Mouse (Mus musculus): ENCODE results near the gene Gstm1. TPM values are rescaled to one million over a fixed set of nuclear protein-coding genes. Genes with fewer than 3 reads are reported as not detected.

Gene Gstm1
- 53.9 TPM for polyA plus RNA-seq (2014; fragmentation: Illumina TruSeq; extraction: RNeasy Lipid Tissue Mini Kit (QIAGEN cat#74804); ENCODE audit: low read depth, low replicate concordance)

DNA sequence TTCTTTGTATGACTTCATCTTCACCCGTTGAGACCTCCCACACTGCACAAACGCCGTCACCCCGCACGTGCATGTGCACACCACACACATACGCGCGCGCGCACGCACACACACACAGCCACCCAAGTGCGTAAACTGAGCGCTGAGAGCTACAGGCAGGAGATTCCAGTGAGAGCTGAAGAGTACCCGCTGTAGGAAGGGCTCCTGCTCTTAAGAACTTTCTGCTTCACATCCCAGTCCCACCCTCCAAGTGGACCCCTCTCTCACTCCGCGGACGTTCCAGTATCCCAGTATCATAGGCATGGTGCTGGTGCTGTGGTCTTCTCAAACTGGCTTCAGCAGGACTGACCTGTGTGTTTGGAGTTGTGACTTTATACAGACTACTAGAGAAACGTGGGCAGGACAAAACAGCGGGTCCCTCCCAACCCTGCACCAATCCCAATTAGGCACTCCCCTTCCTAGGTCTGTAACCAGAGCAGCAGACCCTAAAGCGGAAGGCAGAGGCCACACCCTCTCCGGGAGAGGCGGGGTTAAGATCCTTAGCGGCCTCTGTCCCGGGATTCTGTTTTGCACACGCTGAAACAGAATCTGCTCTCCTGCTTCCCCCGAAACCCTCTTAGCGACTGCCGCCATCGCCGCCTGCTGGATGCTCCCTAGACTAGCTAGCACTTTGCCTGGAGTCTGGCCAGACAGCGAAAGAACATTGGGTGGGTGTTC is at the start of gene Gstm1:
TSS of gene Gstm1 (minus strand) at position 501 of the 717 bp plus-strand sequence.

DNA sequence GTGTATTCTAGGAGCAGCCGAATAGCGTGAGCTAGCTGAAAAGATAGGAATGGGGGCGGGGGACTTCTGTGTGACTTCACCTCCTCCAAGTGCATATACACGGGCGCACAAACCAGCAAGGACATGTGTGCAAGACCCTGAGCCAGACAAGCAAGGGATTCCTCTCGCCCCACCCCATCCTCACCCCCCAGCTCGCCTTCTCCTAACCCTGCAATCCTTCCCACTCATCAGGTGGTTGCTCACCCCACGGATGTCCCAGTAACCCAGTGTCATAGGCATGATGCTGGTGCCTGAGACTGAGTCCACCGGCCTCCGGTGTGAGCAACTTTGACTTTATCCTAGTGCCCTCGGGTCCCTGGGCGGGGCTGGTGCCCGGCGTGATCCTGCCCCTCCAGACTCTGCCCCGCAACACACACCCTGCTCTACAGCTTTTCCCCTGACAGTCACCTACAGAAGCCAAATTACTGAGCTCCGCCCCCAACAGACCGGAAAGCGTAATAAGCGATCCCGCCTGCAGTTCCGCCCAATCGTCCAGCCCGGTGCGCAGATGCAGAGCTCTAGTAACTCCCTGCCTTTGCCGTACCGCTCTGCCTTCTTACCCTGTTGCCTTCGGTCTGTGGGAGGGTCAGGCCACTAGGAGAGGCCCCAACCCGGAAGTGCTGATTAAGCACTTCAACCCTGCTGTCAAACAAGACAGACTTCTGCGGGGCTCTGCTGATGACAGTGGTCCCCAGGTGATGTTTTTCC is 26.8 kb upstream of the Gstm1 start, which contains the start of gene Gstm4:
TSS of gene Gstm4 (minus strand) at position 501 of the 747 bp plus-strand sequence.

GRCm38 (mm10) chr3:107986041-107986562 is 31.7 kb downstream of the Gstm1 start, which contains the start of gene Gstm2:
TSS of gene Gstm2 (minus strand) at chr3:107986453.

GRCm38 (mm10) chr3:107968724-107969395 is 48.9 kb downstream of the Gstm1 start, which contains the start of gene Gstm3:
TSS of gene Gstm3 (minus strand) at chr3:107969283.

Other genes with a start within 250 kb of the Gstm1 start
- gene Eps8l3, start 140.7 kb downstream of the Gstm1 start, polyA plus RNA-seq (2014; fragmentation: Illumina TruSeq; extraction: RNeasy Lipid Tissue Mini Kit (QIAGEN cat#74804); ENCODE audit: low read depth, low replicate concordance) = 0.24 TPM
- 298 TPM for gene Gstm5, start 122.2 kb downstream of the Gstm1 start, polyA plus RNA-seq (2014; fragmentation: Illumina TruSeq; extraction: RNeasy Lipid Tissue Mini Kit (QIAGEN cat#74804); ENCODE audit: low read depth, low replicate concordance)
- 4.3 TPM for gene Gstm7, start 86.2 kb downstream of the Gstm1 start, polyA plus RNA-seq (2014; fragmentation: Illumina TruSeq; extraction: RNeasy Lipid Tissue Mini Kit (QIAGEN cat#74804); ENCODE audit: low read depth, low replicate concordance)
- gene Gstm6, start 74.2 kb downstream of the Gstm1 start, polyA plus RNA-seq (2014; fragmentation: Illumina TruSeq; extraction: RNeasy Lipid Tissue Mini Kit (QIAGEN cat#74804); ENCODE audit: low read depth, low replicate concordance) = 1.2 TPM
- gene Gstm3, start 48.7 kb downstream of the Gstm1 start, polyA plus RNA-seq (2014; fragmentation: Illumina TruSeq; extraction: RNeasy Lipid Tissue Mini Kit (QIAGEN cat#74804); ENCODE audit: low read depth, low replicate concordance) = not detected
- gene Gstm2, start 31.5 kb downstream of the Gstm1 start, polyA plus RNA-seq (2014; fragmentation: Illumina TruSeq; extraction: RNeasy Lipid Tissue Mini Kit (QIAGEN cat#74804); ENCODE audit: low read depth, low replicate concordance) = 66.2 TPM
- gene Gstm4, start 26.9 kb upstream of the Gstm1 start, polyA plus RNA-seq (2014; fragmentation: Illumina TruSeq; extraction: RNeasy Lipid Tissue Mini Kit (QIAGEN cat#74804); ENCODE audit: low read depth, low replicate concordance) = 3.7 TPM
- 8.5 TPM for gene Ampd2, start 68.7 kb upstream of the Gstm1 start, polyA plus RNA-seq (2014; fragmentation: Illumina TruSeq; extraction: RNeasy Lipid Tissue Mini Kit (QIAGEN cat#74804); ENCODE audit: low read depth, low replicate concordance)
- 0.77 TPM for gene Gnat2, start 74.8 kb upstream of the Gstm1 start, polyA plus RNA-seq (2014; fragmentation: Illumina TruSeq; extraction: RNeasy Lipid Tissue Mini Kit (QIAGEN cat#74804); ENCODE audit: low read depth, low replicate concordance)
- 225 TPM for gene Gnai3, start 128.2 kb upstream of the Gstm1 start, polyA plus RNA-seq (2014; fragmentation: Illumina TruSeq; extraction: RNeasy Lipid Tissue Mini Kit (QIAGEN cat#74804); ENCODE audit: low read depth, low replicate concordance)
- gene Gpr61, start 136.9 kb upstream of the Gstm1 start, polyA plus RNA-seq (2014; fragmentation: Illumina TruSeq; extraction: RNeasy Lipid Tissue Mini Kit (QIAGEN cat#74804); ENCODE audit: low read depth, low replicate concordance) = not detected
- gene Amigo1, start 168.4 kb upstream of the Gstm1 start, polyA plus RNA-seq (2014; fragmentation: Illumina TruSeq; extraction: RNeasy Lipid Tissue Mini Kit (QIAGEN cat#74804); ENCODE audit: low read depth, low replicate concordance) = 7.6 TPM
- gene Cyb561d1, start 183.2 kb upstream of the Gstm1 start, polyA plus RNA-seq (2014; fragmentation: Illumina TruSeq; extraction: RNeasy Lipid Tissue Mini Kit (QIAGEN cat#74804); ENCODE audit: low read depth, low replicate concordance) = 5.1 TPM
- 2.3 TPM for gene Atxn7l2, start 193.0 kb upstream of the Gstm1 start, polyA plus RNA-seq (2014; fragmentation: Illumina TruSeq; extraction: RNeasy Lipid Tissue Mini Kit (QIAGEN cat#74804); ENCODE audit: low read depth, low replicate concordance)
- gene Sypl2, start 208.7 kb upstream of the Gstm1 start, polyA plus RNA-seq (2014; fragmentation: Illumina TruSeq; extraction: RNeasy Lipid Tissue Mini Kit (QIAGEN cat#74804); ENCODE audit: low read depth, low replicate concordance) = 14.7 TPM
- 101 TPM for gene Psma5, start 239.0 kb upstream of the Gstm1 start, polyA plus RNA-seq (2014; fragmentation: Illumina TruSeq; extraction: RNeasy Lipid Tissue Mini Kit (QIAGEN cat#74804); ENCODE audit: low read depth, low replicate concordance)

Data from kidney, adult 10 weeks (tissue).